Comparison of ENCODE assay signal across 10 mouse cellular contexts in genomic region chr11:69603516-69603915, GRCm38 (mm10). TPM values are rescaled to one million over a fixed set of nuclear protein-coding genes. Genes with fewer than 3 reads are reported as not detected.
DNase-seq lines count a peak whose midpoint lies in the region; ATAC-seq and TF ChIP-seq lines count a peak whose summit lies in the region.
"Had no signal": no experiment of that assay in that cellular context is flagged by ENCODE, and none has a peak within 500 bp of the region (broad histone marks: within the 10 kb centered on the region; RNA-seq: fewer than 3 reads in every experiment).

No protein-coding gene starts in this region.

- DNase-seq in gastrocnemius, adult 2 months, result peak; percentile 43
- no peak for DNase-seq in gastrocnemius, postnatal 14 days
- DNase-seq in stomach, postnatal 0 days (ENCODE audit: low spot score), result no peak
- DNase-seq in kidney, postnatal 25 days, result peak; percentile 22 to 67
- DNase-seq in c-Kit-positive CD71-positive TER-119-positive erythroid progenitor cells, embryonic 14.5 days (ENCODE audit: low spot score), result no peak
- DNase-seq in spleen, adult 18-20 months, result no peak
- no peak for DNase-seq in ovary, postnatal 14 days (ENCODE audit: low spot score)
- DNase-seq: lung, postnatal 36 days had no signal

- no peaks in the 10 kb centered on the region for H3K36me3 ChIP-seq in stomach, embryonic 15.5 days
- H3K36me3 ChIP-seq in stomach, postnatal 0 days (ENCODE audit: control insufficient read depth, insufficient read depth, low read length), result no peaks in the 10 kb centered on the region

- no peak overlapping the region for H3K9ac ChIP-seq in stomach, embryonic 15.5 days
- no peak overlapping the region for H3K9ac ChIP-seq in stomach, postnatal 0 days (ENCODE audit: low read length)

- no peak for ATAC-seq in stomach, embryonic 15.5 days (ENCODE audit: insufficient read depth, low FRiP score, low read depth)
- ATAC-seq in stomach, postnatal 0 days (ENCODE audit: low FRiP score, low TSS enrichment), result no peak

- H3K27me3 ChIP-seq in stomach, embryonic 15.5 days (replicated peaks), result peaks cover 10% of the 10 kb centered on the region; the same call in 1 of the 2 replicates
- no peaks in the 10 kb centered on the region for H3K27me3 ChIP-seq in stomach, postnatal 0 days (ENCODE audit: control insufficient read depth, insufficient read depth, low read length)

- no peak for TF ChIP-seq EP300 in stomach, postnatal 0 days (optimal IDR thresholded peaks at IDR 0.05)

- peak overlapping the region; percentile 93 for H3K27ac ChIP-seq in gastrocnemius, adult 2 months
- H3K27ac ChIP-seq in stomach, embryonic 15.5 days, result 0 out of 2 replicates have a peak overlapping the region, but pooled peaks have one; percentile 21
- no peak overlapping the region for H3K27ac ChIP-seq in stomach, postnatal 0 days (replicated peaks)

- H3K4me3 ChIP-seq in gastrocnemius, adult 2 months, result peak overlapping the region; percentile 87
- H3K4me3 ChIP-seq in stomach, embryonic 15.5 days (replicated peaks), result no peak overlapping the region
- no peak overlapping the region for H3K4me3 ChIP-seq in stomach, postnatal 0 days (ENCODE audit: low read depth, low read length)

- 71% methylated on average over 8 of the region's 8 CpGs for WGBS in stomach, embryonic 15.5 days
- 73% methylated on average over 8 of the region's 8 CpGs for WGBS in stomach, postnatal 0 days

- H3K4me1 ChIP-seq in stomach, embryonic 15.5 days, result peaks cover 41% of the 10 kb centered on the region
- peaks cover 2% of the 10 kb centered on the region; the same call in 1 of the 2 replicates for H3K4me1 ChIP-seq in stomach, postnatal 0 days (replicated peaks; ENCODE audit: control insufficient read depth, insufficient read depth)

- intact Hi-C loops in gastrocnemius, adult 2 months (cut with DNase I), result no loop called here
- intact Hi-C loops in gastrocnemius, postnatal 14 days (cut with DNase I; ENCODE audit: low total_unique reads), result no loop called here

- TF ChIP-seq CTCF in gastrocnemius, adult 2 months (IDR thresholded peaks at IDR 0.05), result no peak
- TF ChIP-seq CTCF in stomach, postnatal 0 days (IDR thresholded peaks at IDR 0.05; ENCODE audit: low read depth), result no peak

- no peak overlapping the region for H3K4me2 ChIP-seq in stomach, embryonic 15.5 days
- H3K4me2 ChIP-seq in stomach, postnatal 0 days (replicated peaks; ENCODE audit: low read depth), result no peak overlapping the region

- no peaks in the 10 kb centered on the region for H3K9me3 ChIP-seq in stomach, embryonic 15.5 days
- no peaks in the 10 kb centered on the region for H3K9me3 ChIP-seq in stomach, postnatal 0 days (ENCODE audit: control insufficient read depth, low read length)

RNA-seq across cellular contexts. Expression of gene Atp1b2, which starts 2.2 kb away (rescaled TPM):
- total RNA-seq in gastrocnemius, adult 2 months (2021), result 100 to 1,000 TPM; 271 to 389 TPM
- total RNA-seq in gastrocnemius, postnatal 14 days (2021), result 100 to 1,000 TPM; 384 to 403 TPM
- 7.5 and 7.7 TPM in 2 replicates for polyA plus RNA-seq in stomach, embryonic 15.5 days (2015; fragmentation: Nextera tagmentation; extraction: Ambion mirVana)
- polyA plus RNA-seq in stomach, postnatal 0 days (2015; fragmentation: Nextera tagmentation; extraction: Ambion mirVana), result 5.3 and 7.2 TPM in 2 replicates

RNA-seq across cellular contexts. Expression of gene Shbg, which starts 14.2 kb away (rescaled TPM):
- not detected for total RNA-seq in gastrocnemius, adult 2 months (2021)
- total RNA-seq in gastrocnemius, postnatal 14 days (2021), result under 1 TPM; 0.38 to 0.47 TPM
- polyA plus RNA-seq in stomach, embryonic 15.5 days (2015; fragmentation: Nextera tagmentation; extraction: Ambion mirVana), result 0.99 and 2.1 TPM in 2 replicates
- polyA plus RNA-seq in stomach, postnatal 0 days (2015; fragmentation: Nextera tagmentation; extraction: Ambion mirVana), result not detected in 2 replicates
- total RNA-seq: layer of hippocampus, postnatal 14 days had no signal

RNA-seq across cellular contexts. Expression of gene Sat2, which starts 18.3 kb away (rescaled TPM):
- 1 to 10 TPM; 2.6 to 3.2 TPM for total RNA-seq in gastrocnemius, adult 2 months (2021)
- 1 to 10 TPM; 4.9 to 5.0 TPM for total RNA-seq in gastrocnemius, postnatal 14 days (2021)
- polyA plus RNA-seq in stomach, embryonic 15.5 days (2015; fragmentation: Nextera tagmentation; extraction: Ambion mirVana), result 14.4 and 17.8 TPM in 2 replicates
- 14.4 and 15.5 TPM in 2 replicates for polyA plus RNA-seq in stomach, postnatal 0 days (2015; fragmentation: Nextera tagmentation; extraction: Ambion mirVana)

RNA-seq across cellular contexts. Expression of gene Trp53, which starts 23.4 kb away (rescaled TPM):
- total RNA-seq in gastrocnemius, adult 2 months (2021), result 10 to 100 TPM; 12.9 to 16.5 TPM
- 10 to 100 TPM; 15.2 to 22.7 TPM for total RNA-seq in gastrocnemius, postnatal 14 days (2021)
- 122 and 130 TPM in 2 replicates for polyA plus RNA-seq in stomach, embryonic 15.5 days (2015; fragmentation: Nextera tagmentation; extraction: Ambion mirVana)
- 45.0 and 51.4 TPM in 2 replicates for polyA plus RNA-seq in stomach, postnatal 0 days (2015; fragmentation: Nextera tagmentation; extraction: Ambion mirVana)

RNA-seq across cellular contexts. Expression of gene Wrap53, which starts 23.5 kb away (rescaled TPM):
- 1 to 10 TPM; 3.2 to 3.4 TPM for total RNA-seq in gastrocnemius, adult 2 months (2021)
- total RNA-seq in gastrocnemius, postnatal 14 days (2021), result 1 to 10 TPM; 3.5 to 4.0 TPM
- polyA plus RNA-seq in stomach, embryonic 15.5 days (2015; fragmentation: Nextera tagmentation; extraction: Ambion mirVana), result 21.6 and 24.5 TPM in 2 replicates
- 8.7 and 9.0 TPM in 2 replicates for polyA plus RNA-seq in stomach, postnatal 0 days (2015; fragmentation: Nextera tagmentation; extraction: Ambion mirVana)

Comparison
In these comparisons a context has a peak if more than half of its experiments do, and no peak if none do; other contexts are left out.
1. DNase-seq: peak in gastrocnemius, adult 2 months (single experiment) and kidney, postnatal 25 days (2 of 2); none in gastrocnemius, postnatal 14 days (single experiment), stomach, postnatal 0 days (single experiment), c-Kit-positive CD71-positive TER-119-positive erythroid progenitor cells, embryonic 14.5 days (single experiment), spleen, adult 18-20 months (0 of 2) and ovary, postnatal 14 days (single experiment).